Mouse (Mus musculus): ENCODE results near the gene Hoxa11. TPM values are rescaled to one million over a fixed set of nuclear protein-coding genes. Genes with fewer than 3 reads are reported as not detected.
A peak's percentile ranks its signal among the peaks of the same experiment; 100 is the strongest.

Gene Hoxa11
- polyA plus RNA-seq, 1 experiment from 2014 or later: not detected

GRCm38 (mm10) chr6:52234428-52235140 lies 11.0 kb downstream of the Hoxa11 start:
- DNase-seq: no peak
- peaks cover 98% of the 10 kb centered on the region for H3K27me3 ChIP-seq (ENCODE audit: insufficient read depth, low read length)
- no peak for ATAC-seq (ENCODE audit: insufficient read depth)
- peak overlapping the region; percentile 22; the same call in 1 of the 2 replicates for H3K4me3 ChIP-seq (ENCODE audit: low read depth, low read length)
- peak overlapping the region; percentile 26; the same call in 1 of the 2 replicates for H3K9ac ChIP-seq
- no peaks in the 10 kb centered on the region for H3K4me1 ChIP-seq (ENCODE audit: insufficient read depth)
- H3K27ac ChIP-seq (ENCODE audit: low read depth): no peak overlapping the region; the same call in 1 of the 2 replicates
- H3K36me3 ChIP-seq (ENCODE audit: insufficient read depth): no peaks in the 10 kb centered on the region
- peak overlapping the region; percentile 10; the same call in 1 of the 2 replicates for H3K4me2 ChIP-seq
- H3K9me3 ChIP-seq (ENCODE audit: low read depth, low read length): no peaks in the 10 kb centered on the region
- TF ChIP-seq CTCF (IDR thresholded peaks at IDR 0.05; ENCODE audit: low read depth): no peak
- 2% methylated on average over 68 of the region's 68 CpGs for WGBS

- DNase-seq (no peak), ATAC-seq (ENCODE audit: insufficient read depth) (0 out of 2 replicates have a peak, but pooled peaks have one; percentile 24)
- H3K4me1 ChIP-seq (ENCODE audit: insufficient read depth): no peaks in the 10 kb centered on the region
- no peak overlapping the region; the same call in 1 of the 2 replicates for H3K27ac ChIP-seq (ENCODE audit: low read depth)
- 1% methylated on average over 69 of the region's 70 CpGs for WGBS
- peak overlapping the region; percentile 22; the same call in 1 of the 2 replicates for H3K4me3 ChIP-seq (ENCODE audit: low read depth, low read length)
- H3K36me3 ChIP-seq (ENCODE audit: insufficient read depth): no peaks in the 10 kb centered on the region
- peak overlapping the region; percentile 23; the same call in 1 of the 2 replicates for H3K4me2 ChIP-seq
- H3K27me3 ChIP-seq (ENCODE audit: insufficient read depth, low read length): peaks cover 99% of the 10 kb centered on the region
- TF ChIP-seq CTCF (IDR thresholded peaks at IDR 0.05; ENCODE audit: low read depth): no peak
- no peaks in the 10 kb centered on the region for H3K9me3 ChIP-seq (ENCODE audit: low read depth, low read length)
- peak overlapping the region; percentile 26; the same call in 1 of the 2 replicates for H3K9ac ChIP-seq
Measured at GRCm38 (mm10) chr6:52233546-52234427, 11.8 kb downstream of the Hoxa11 start.

- Histone ChIP-seq H3K36me3 (ENCODE audit: insufficient read depth) (no peaks in the 10 kb centered on the region), H3K9me3 (ENCODE audit: low read depth, low read length) (no peaks in the 10 kb centered on the region), H3K4me1 (ENCODE audit: insufficient read depth) (no peaks in the 10 kb centered on the region), H3K27ac (ENCODE audit: low read depth) (no peak overlapping the region), H3K27me3 (ENCODE audit: insufficient read depth, low read length) (peaks cover 99% of the 10 kb centered on the region), H3K9ac (no peak overlapping the region), H3K4me2 (no peak overlapping the region), H3K4me3 (ENCODE audit: low read depth, low read length) (peak overlapping the region; percentile 12)
- DNase-seq (no peak), ATAC-seq (ENCODE audit: insufficient read depth) (no peak)
- 2% methylated on average over 23 of the region's 23 CpGs for WGBS
- TF ChIP-seq CTCF (IDR thresholded peaks at IDR 0.05; ENCODE audit: low read depth): no peak
Measured at GRCm38 (mm10) chr6:52232984-52233545, 12.5 kb downstream of the Hoxa11 start.

DNA sequence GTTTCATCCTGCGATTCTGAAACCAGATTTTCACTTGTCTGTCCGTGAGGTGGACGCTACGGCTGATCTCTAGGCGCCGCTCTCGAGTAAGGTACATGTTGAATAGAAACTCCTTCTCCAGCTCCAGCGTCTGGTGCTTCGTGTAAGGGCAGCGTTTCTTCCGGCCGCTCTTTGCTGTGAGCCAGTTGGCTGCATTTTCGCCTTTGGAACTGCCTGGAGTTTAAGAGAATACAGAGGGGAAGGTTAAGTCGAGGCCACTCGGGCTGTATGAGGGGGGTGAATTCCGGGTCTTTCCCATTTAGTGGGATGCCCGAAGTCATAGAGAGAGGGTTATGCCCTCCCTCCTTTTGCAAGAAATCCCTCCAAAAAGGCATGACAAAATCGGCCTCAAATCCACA lies 13.0 kb downstream of the Hoxa11 start:
- peak overlapping the region; percentile 12 for H3K4me3 ChIP-seq (ENCODE audit: low read depth, low read length)

DNA sequence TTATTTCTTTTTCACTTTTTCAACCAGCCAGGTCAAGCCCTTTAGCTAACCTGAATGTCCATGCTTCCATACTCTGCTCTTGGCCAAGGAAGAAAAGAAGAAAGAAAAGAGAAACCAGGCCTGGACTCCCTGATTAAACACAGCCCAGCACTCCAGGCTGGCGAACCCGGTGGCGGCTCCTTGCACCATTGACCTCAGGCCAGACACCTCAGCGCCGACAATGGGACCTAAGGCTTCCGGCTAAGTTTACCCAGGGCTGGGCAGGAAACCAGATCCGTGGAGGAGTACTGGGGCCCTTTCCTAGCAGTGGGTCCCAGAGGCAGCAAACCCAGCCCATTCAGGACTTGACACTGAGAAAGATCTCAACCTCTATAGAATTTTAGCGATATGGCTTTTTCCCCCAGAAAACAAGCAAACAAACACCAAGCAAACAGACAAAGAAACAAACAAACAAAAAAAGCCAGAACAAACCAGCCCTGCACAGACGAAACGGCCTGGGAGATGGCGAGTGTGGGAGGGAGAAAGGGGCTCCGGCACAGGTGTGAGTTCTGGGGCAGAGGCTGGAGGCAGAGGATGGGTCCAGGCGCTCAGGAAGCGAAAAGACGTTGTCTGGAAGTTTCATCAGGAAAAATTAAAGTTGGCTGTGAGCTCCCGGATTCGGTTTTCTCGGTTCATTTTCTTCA lies 13.6 kb downstream of the Hoxa11 start:
- Histone ChIP-seq H3K27me3 (ENCODE audit: insufficient read depth, low read length) (peaks cover 99% of the 10 kb centered on the region), H3K4me1 (ENCODE audit: insufficient read depth) (no peaks in the 10 kb centered on the region), H3K4me2 (no peak overlapping the region), H3K27ac (ENCODE audit: low read depth) (no peak overlapping the region), H3K9me3 (ENCODE audit: low read depth, low read length) (no peaks in the 10 kb centered on the region), H3K9ac (no peak overlapping the region), H3K36me3 (ENCODE audit: insufficient read depth) (no peaks in the 10 kb centered on the region), H3K4me3 (ENCODE audit: low read depth, low read length) (peak overlapping the region; percentile 12; the same call in 1 of the 2 replicates)
- DNase-seq (no peak), ATAC-seq (ENCODE audit: insufficient read depth) (no peak)
- WGBS: 2% methylated on average over 18 of the region's 18 CpGs
- TF ChIP-seq CTCF (IDR thresholded peaks at IDR 0.05; ENCODE audit: low read depth): no peak

More for the DNA sequence above, 13.0 kb downstream of the Hoxa11 start:
- H3K4me1 ChIP-seq (ENCODE audit: insufficient read depth): no peaks in the 10 kb centered on the region
- ATAC-seq (ENCODE audit: insufficient read depth) (no peak), DNase-seq (peak; percentile 57)
- no peak overlapping the region for H3K27ac ChIP-seq (ENCODE audit: low read depth)
- H3K9me3 ChIP-seq (ENCODE audit: low read depth, low read length): no peaks in the 10 kb centered on the region
- no peak for TF ChIP-seq CTCF (IDR thresholded peaks at IDR 0.05; ENCODE audit: low read depth)
- H3K4me2 ChIP-seq: no peak overlapping the region
- no peaks in the 10 kb centered on the region for H3K36me3 ChIP-seq (ENCODE audit: insufficient read depth)
- under 1% methylated on average over 18 of the region's 18 CpGs for WGBS
- peaks cover 99% of the 10 kb centered on the region for H3K27me3 ChIP-seq (ENCODE audit: insufficient read depth, low read length)
- H3K9ac ChIP-seq: no peak overlapping the region

DNA sequence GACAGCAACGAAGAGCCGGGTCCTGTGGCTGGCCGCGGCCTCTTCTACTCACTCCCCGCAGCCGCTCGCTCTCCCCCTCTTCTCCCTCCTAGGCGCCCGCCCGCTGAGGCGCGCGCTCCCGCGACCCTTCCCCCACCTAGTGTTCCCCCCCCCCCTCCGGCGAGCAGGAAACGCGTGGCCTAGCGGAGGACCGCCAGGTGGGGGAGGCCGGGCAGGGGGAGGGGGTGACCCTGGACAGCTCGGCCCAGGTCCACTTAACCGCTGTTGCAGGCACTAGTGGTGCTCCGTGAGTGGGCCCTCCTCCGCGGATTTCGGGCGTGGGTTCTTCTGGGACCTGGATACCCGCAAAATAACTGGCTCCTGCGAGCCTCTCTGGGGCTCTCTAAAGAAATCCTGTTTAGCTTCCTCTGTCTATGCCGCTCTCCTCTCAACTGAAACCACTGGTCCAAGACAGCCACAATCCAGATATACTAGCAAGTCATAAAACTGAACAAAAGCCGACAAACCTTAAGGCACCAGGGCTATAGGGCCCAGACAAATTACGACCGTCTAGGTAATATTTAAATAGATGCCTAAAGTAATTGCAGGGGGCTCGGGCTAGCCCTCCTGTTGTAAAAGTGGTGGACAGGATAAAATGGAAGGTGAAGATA lies 15.0 kb downstream of the Hoxa11 start, which contains the start of gene Hoxa9:
Gene Hoxa9 (minus strand): TSS at position 574 of the 650 bp plus-strand sequence.
- peak within 1 kb of the TSS; percentile 5; the same call in 1 of the 2 replicates for H3K4me2 ChIP-seq
- 1% methylated on average over 27 of the region's 36 CpGs for WGBS

More for the DNA sequence above, 15.0 kb downstream of the Hoxa11 start, which contains the start of gene Hoxa9:
- Histone ChIP-seq H3K4me1 (ENCODE audit: insufficient read depth) (no peaks in the 10 kb centered on the region), H3K9ac (no peak within 1 kb of the TSS), H3K4me3 (ENCODE audit: low read depth, low read length) (peak within 1 kb of the TSS; percentile 10; the same call in 1 of the 2 replicates), H3K27me3 (ENCODE audit: insufficient read depth, low read length) (peaks cover 99% of the 10 kb centered on the region), H3K9me3 (ENCODE audit: low read depth, low read length) (no peaks in the 10 kb centered on the region), H3K36me3 (ENCODE audit: insufficient read depth) (no peaks in the 10 kb centered on the region), H3K27ac (ENCODE audit: low read depth) (no peak within 1 kb of the TSS)
- no peak for ATAC-seq (ENCODE audit: insufficient read depth)
- TF ChIP-seq CTCF (IDR thresholded peaks at IDR 0.05; ENCODE audit: low read depth): no peak
- DNase-seq: no peak
